Mouse (Mus musculus) neural tube, embryonic 12.5 days (tissue): ENCODE measurements around the gene Mettl7a2. TPM values are rescaled to one million over a fixed set of nuclear protein-coding genes. Genes with fewer than 3 reads are reported as not detected.

Experiments
- ATAC-seq: fragments of 200-750 bp; cut with Nextera tagmentation; 2 replicates; pipeline ENCODE4 v1.8.0; 2017; ENCODE audit warnings: low read depth, mild to moderate bottlenecking, moderate TSS enrichment, moderate library complexity; ENCODE audit not compliant: low FRiP score
- H3K27ac ChIP-seq: fragments of 300-500 bp; sonication (generic); 2 replicates; pipeline ENCODE4 v1.5.1; 2016
- H3K27me3 ChIP-seq: fragments of 300-500 bp; sonication (generic); replicated peaks from 2 replicates; pipeline ENCODE4 v1.6.1; 2016; ENCODE audit warnings: mild to moderate bottlenecking
- H3K36me3 ChIP-seq: fragments of 300-500 bp; sonication (generic); 2 replicates; pipeline ENCODE4 v1.6.1; 2016; ENCODE audit warnings: mild to moderate bottlenecking
- H3K4me1 ChIP-seq: fragments of 300-500 bp; sonication (generic); 2 replicates; pipeline ENCODE4 v1.6.1; 2016
- H3K4me2 ChIP-seq: fragments of 300-500 bp; sonication (generic); replicated peaks from 2 replicates; pipeline ENCODE4 v1.6.1; 2016; ENCODE audit warnings: mild to moderate bottlenecking
- H3K4me3 ChIP-seq: fragments of 300-500 bp; sonication (generic); 2 replicates; pipeline ENCODE4 v1.5.1; 2016
- H3K9ac ChIP-seq: fragments of 300-500 bp; sonication (generic); 2 replicates; pipeline ENCODE4 v1.6.1; 2016; ENCODE audit warnings: mild to moderate bottlenecking
- H3K9me3 ChIP-seq: fragments of 300-500 bp; sonication (generic); 2 replicates; pipeline ENCODE4 v1.6.1; 2016; ENCODE audit warnings: mild to moderate bottlenecking
- WGBS: fragments of 180-500 bp; shearing (Covaris S2); methylation state at CpG from one replicate; pipeline ENCODE4 v1.1.7; 2016; 5-methylcytosine and 5-hydroxymethylcytosine counted together
- polyA plus RNA-seq: library from polyadenylated mRNA; unstranded; fragments of >200 nt; fragmentation: Nextera tagmentation; extraction: Ambion mirVana; gene quantifications from 2 replicates; pipeline ENCODE4 v1.2.1, GENCODE M21; 2016

Gene Mettl7a2
- polyA plus RNA-seq, 1 experiment from 2014 or later = 0.14 TPM

DNA sequence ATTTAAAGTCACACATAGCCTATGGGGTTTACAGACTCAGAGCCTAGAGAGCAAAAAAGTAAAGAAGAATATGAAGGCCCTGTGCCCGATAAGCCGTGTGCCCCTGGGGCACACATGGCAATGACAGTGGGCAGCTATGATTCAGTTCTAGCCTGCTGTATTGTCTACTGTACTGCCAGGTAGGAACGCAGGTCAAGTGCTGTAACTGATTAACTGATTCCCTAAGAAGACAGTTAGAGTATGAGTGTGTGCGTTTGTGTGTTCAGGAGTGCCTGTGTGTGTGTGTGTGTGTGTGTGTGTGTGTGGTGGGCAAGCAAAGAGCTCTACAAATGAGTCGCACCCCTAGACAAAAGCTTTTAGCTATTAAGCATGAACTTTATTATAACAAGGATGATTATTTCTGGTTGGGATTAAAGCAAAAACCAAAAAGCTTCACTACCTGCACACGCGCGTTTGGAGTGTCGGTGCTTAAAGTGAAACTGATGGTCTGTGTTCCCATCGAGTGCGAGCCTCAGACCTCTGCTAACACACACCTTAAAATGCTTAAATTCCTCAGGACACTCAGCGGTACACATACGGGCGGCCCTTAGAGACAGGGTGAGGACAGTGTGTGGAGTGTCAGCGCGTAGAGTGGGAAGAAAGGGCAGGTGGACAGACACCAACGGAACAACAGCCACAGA, 34.7 kb downstream of the Mettl7a2 start:
- Histone ChIP-seq H3K4me1 (peaks cover 6% of the 10 kb centered on the region; the same call in 1 of the 2 replicates), H3K27ac (no peak overlapping the region), H3K36me3 (no peaks in the 10 kb centered on the region), H3K27me3 (no peaks in the 10 kb centered on the region), H3K9me3 (no peaks in the 10 kb centered on the region), H3K4me2 (no peak overlapping the region), H3K9ac (no peak overlapping the region), H3K4me3 (no peak overlapping the region)
- no peak for ATAC-seq
- 96% methylated on average over 17 of the region's 17 CpGs for WGBS

DNA sequence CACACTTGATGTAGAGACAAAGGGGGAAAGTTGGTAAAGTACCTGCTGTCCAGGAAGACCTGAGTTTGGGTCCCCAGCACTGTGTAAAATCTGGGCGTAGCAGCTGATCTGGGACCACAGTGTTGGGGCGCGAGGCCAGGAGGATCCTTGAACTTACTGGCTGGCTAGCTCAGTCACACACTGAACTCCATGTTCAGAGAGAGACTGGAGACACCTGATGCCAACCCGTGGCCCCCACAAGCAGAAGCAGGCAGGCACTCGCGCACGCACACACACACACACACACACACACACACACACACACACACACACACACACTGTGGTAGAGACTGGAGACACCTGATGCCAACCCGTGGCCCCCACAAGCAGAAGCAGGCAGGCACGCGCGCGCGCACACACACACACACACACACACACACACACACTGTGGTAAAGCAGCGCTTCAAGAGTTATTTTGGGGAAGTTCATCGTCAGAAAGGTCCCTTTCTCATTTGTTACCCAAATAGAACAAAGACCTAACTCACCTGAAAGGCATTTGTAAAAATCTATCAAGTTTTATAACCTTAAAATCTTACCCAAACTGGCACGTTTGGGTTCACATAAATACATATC, 35.3 kb downstream of the Mettl7a2 start:
- 94% methylated on average over 16 of the region's 16 CpGs for WGBS
- no peak for ATAC-seq

DNA sequence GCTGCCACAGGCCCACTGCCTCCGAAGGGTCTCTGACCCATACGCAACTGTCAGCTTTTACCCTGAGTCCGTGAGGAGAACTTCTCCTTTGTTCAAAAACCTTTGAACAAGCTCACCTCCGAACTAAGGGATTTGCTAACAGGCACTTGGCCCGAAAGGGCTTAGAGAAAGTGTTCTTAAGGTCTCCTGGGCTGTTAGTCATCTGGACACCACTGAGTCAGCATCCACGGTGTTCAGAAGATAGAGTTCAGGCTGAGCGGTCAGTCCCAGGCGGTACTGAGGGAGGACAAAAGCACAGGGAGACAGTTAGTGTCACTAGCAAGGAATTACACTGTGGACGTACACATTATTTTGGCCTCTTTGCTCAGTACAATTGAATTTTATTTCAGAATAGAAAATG, 35.9 kb downstream of the Mettl7a2 start:
- Histone ChIP-seq H3K4me2 (no peak overlapping the region), H3K9ac (no peak overlapping the region), H3K9me3 (no peaks in the 10 kb centered on the region), H3K4me3 (no peak overlapping the region), H3K4me1 (peaks cover 6% of the 10 kb centered on the region; the same call in 1 of the 2 replicates), H3K27me3 (no peaks in the 10 kb centered on the region), H3K27ac (no peak overlapping the region), H3K36me3 (peaks cover 9% of the 10 kb centered on the region)
- no peak for ATAC-seq
- WGBS = 69% methylated on average over 9 of the region's 9 CpGs

More for the DNA sequence above, 35.3 kb downstream of the Mettl7a2 start:
- H3K4me3 ChIP-seq = no peak overlapping the region
- H3K36me3 ChIP-seq = peaks cover 4% of the 10 kb centered on the region; the same call in 1 of the 2 replicates
- no peak overlapping the region for H3K27ac ChIP-seq
- peaks cover 6% of the 10 kb centered on the region; the same call in 1 of the 2 replicates for H3K4me1 ChIP-seq
- no peak overlapping the region for H3K4me2 ChIP-seq
- H3K9ac ChIP-seq = no peak overlapping the region
- H3K9me3 ChIP-seq = no peaks in the 10 kb centered on the region
- H3K27me3 ChIP-seq = no peaks in the 10 kb centered on the region

DNA sequence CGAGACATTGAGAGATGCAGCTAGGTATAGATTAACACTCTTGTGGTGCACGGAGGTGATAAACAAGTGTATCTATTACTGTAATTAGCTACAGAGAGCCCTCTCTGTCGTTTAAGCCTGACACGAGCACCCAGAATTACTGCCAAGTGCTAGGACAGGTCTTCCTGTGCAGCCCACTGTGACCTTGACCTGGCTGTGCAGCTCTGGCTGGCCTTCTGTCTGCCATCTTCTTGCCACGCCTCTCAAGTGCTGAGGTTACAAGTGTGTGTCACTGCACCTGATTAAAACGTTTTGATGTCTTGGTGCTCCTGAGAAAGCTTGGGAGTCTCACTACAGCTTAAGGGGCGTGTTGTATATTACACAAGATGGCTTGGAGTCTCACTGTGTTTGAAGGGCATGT, 38.1 kb downstream of the Mettl7a2 start:
- Histone ChIP-seq H3K9ac (no peak overlapping the region), H3K9me3 (no peaks in the 10 kb centered on the region), H3K4me3 (no peak overlapping the region), H3K36me3 (peaks cover 29% of the 10 kb centered on the region), H3K4me1 (peaks cover 6% of the 10 kb centered on the region; the same call in 1 of the 2 replicates), H3K27ac (no peak overlapping the region), H3K27me3 (no peaks in the 10 kb centered on the region), H3K4me2 (no peak overlapping the region)
- WGBS = 85% methylated on average over 7 of the region's 7 CpGs
- no peak for ATAC-seq

DNA sequence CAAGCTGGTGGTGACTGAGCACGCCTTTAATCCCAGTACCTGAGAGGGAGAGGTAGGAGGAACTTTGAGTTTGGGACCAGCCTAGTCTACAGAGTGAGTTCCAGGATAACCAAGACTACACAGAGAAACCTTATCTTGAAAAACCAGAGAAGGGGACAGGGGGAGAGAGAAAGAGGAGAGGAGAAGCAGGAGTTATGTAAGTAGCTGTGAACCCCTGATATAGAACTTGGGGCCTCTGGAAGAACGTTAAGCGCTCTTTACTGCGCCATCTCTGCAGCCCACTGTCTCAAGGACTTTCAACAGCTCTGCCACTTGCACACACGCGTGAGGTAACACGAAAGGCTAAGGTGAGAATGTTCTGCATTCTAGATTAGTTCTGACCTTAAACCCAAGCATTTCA, 38.6 kb downstream of the Mettl7a2 start:
- Histone ChIP-seq H3K9me3 (no peaks in the 10 kb centered on the region), H3K36me3 (peaks cover 34% of the 10 kb centered on the region), H3K4me1 (peaks cover 6% of the 10 kb centered on the region; the same call in 1 of the 2 replicates), H3K9ac (no peak overlapping the region), H3K27ac (no peak overlapping the region), H3K4me2 (no peak overlapping the region), H3K4me3 (no peak overlapping the region), H3K27me3 (no peaks in the 10 kb centered on the region)
- ATAC-seq = no peak
- 93% methylated on average over 7 of the region's 7 CpGs for WGBS

DNA sequence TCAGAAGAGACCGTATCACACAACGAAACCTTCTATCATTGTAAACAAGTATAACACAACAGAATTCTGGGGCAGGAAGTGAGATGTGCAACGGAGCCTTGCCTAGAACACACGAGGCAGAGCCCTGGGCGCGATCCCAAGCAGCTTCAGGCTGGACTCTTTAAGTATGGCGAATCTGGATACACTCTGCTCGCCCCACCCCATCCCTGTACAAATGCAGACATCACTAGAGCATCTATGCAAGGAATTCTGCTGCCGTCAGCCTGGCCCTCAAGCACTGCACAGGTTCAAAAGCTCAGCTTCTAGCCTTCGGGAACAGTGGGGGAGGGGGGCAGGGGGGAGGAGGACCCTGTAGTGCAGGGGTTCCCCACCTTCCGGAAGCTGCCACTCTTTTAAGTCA, 40.0 kb downstream of the Mettl7a2 start:
- Histone ChIP-seq H3K4me3 (no peak overlapping the region), H3K36me3 (peaks cover 48% of the 10 kb centered on the region), H3K27ac (no peak overlapping the region), H3K27me3 (no peaks in the 10 kb centered on the region), H3K9me3 (no peaks in the 10 kb centered on the region), H3K4me1 (peaks cover 6% of the 10 kb centered on the region; the same call in 1 of the 2 replicates), H3K9ac (no peak overlapping the region), H3K4me2 (no peak overlapping the region)
- 81% methylated on average over 11 of the region's 11 CpGs for WGBS
- no peak for ATAC-seq

DNA sequence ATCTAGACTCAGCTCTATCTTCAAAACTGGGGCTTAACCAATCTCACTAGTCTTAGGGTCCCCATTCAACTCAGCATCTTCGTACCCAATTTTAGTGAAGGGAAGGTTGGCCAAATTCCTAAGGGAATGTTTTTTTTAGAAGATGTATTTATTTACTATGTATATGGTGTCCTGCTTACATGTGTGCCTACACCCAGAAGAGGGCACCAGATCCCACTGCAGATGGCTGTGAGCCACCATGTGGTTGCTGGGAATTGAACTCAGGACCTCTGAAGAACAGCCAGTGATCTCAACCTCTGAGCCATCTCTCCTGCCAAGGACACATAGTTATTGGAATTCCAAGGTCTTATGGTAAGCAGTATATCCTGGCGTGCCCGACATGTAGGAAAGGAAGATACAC, 42.6 kb downstream of the Mettl7a2 start:
- WGBS = 98% methylated on average over 3 of the region's 3 CpGs
- H3K4me1 ChIP-seq = no peaks in the 10 kb centered on the region
- no peak overlapping the region for H3K4me3 ChIP-seq
- H3K36me3 ChIP-seq = peaks cover 72% of the 10 kb centered on the region
- no peaks in the 10 kb centered on the region for H3K27me3 ChIP-seq
- no peak overlapping the region for H3K9ac ChIP-seq
- no peak overlapping the region for H3K27ac ChIP-seq
- H3K4me2 ChIP-seq = no peak overlapping the region
- no peak for ATAC-seq
- no peaks in the 10 kb centered on the region for H3K9me3 ChIP-seq

DNA sequence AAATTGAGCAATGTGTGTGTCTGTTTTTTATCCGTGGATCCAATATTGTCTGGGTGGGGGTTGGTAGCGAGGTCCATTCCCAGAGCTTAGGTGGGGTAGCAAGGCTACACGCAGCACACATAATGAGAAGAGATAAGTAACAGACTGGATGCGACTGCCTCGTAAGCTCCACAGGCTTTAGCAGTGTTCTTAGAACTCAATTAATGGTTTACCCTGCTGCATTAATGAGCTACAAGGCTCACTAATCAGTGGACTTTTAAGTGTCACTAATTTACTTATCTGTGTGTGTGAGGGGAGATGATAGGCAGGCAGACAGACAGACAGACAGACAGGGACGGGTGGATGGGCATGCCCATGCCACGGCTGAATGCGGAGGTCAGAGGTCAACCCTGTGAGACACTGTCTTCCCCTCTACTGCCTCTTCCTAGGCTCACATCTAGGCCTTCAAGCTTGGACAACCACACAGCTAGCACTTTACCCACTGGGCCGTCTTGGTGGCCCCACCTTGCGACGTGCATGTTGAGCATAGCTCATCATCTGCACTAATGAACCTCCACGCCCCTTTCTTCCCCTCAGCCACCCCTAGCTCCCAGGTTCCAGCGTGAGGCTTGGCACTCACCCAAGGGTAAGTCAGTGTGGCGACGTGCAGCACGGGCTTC, 47.7 kb downstream of the Mettl7a2 start:
- H3K4me3 ChIP-seq = no peak overlapping the region
- no peak overlapping the region for H3K9ac ChIP-seq
- H3K9me3 ChIP-seq = no peaks in the 10 kb centered on the region
- 93% methylated on average over 16 of the region's 16 CpGs for WGBS
- no peaks in the 10 kb centered on the region for H3K4me1 ChIP-seq
- H3K4me2 ChIP-seq = no peak overlapping the region
- ATAC-seq = no peak
- H3K27ac ChIP-seq = no peak overlapping the region
- H3K27me3 ChIP-seq = no peaks in the 10 kb centered on the region
- H3K36me3 ChIP-seq = peaks cover 96% of the 10 kb centered on the region

DNA sequence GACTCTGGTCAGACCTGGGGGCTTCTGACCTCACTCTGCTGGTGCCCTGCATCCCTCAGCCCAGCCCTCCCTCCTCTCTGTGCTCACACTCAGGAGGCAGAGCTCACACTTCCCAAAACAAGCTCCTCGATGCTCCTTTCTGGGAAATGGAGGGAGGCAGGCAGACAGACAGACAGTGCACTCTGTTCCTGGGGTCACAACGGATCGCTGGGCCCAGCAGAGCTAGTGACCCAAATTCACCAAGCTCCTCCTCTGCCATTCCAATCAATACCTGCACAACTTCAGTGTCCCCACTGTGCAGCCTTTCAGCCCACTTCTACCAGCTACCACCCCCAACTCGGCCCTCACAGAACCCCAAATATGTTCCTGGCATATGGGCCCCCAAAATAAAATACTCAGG, 48.8 kb downstream of the Mettl7a2 start:
- Histone ChIP-seq H3K4me2 (no peak overlapping the region), H3K9ac (no peak overlapping the region), H3K9me3 (no peaks in the 10 kb centered on the region), H3K36me3 (peaks cover 92% of the 10 kb centered on the region), H3K27me3 (no peaks in the 10 kb centered on the region), H3K4me1 (no peaks in the 10 kb centered on the region), H3K4me3 (no peak overlapping the region), H3K27ac (no peak overlapping the region)
- no peak for ATAC-seq
- WGBS = 90% methylated on average over 4 of the region's 4 CpGs

DNA sequence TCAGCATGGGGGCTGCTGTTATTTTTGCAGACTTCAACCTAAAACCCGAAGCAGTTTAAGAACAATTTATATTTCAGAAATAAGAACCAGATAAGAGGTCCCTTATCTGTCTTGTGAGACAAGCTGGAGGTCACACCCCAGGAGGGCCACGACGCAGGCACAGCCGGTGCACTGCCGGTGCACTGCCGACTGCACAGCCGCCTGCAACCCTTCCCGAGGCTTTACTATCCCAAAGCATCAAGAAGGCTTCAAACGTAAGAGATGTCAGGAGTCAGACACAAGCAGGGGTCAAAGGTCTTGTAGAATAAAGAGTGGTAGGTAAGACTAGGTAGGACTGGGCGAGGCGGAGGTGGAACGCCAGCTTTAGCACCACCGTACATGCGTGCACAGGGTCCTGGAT, 49.3 kb downstream of the Mettl7a2 start:
- H3K4me3 ChIP-seq = no peak overlapping the region
- H3K36me3 ChIP-seq = peaks cover 87% of the 10 kb centered on the region
- H3K27ac ChIP-seq = no peak overlapping the region
- no peaks in the 10 kb centered on the region for H3K27me3 ChIP-seq
- H3K9ac ChIP-seq = no peak overlapping the region
- no peaks in the 10 kb centered on the region for H3K9me3 ChIP-seq
- no peak overlapping the region for H3K4me2 ChIP-seq
- no peaks in the 10 kb centered on the region for H3K4me1 ChIP-seq
- no peak for ATAC-seq
- WGBS = 95% methylated on average over 14 of the region's 14 CpGs

DNA sequence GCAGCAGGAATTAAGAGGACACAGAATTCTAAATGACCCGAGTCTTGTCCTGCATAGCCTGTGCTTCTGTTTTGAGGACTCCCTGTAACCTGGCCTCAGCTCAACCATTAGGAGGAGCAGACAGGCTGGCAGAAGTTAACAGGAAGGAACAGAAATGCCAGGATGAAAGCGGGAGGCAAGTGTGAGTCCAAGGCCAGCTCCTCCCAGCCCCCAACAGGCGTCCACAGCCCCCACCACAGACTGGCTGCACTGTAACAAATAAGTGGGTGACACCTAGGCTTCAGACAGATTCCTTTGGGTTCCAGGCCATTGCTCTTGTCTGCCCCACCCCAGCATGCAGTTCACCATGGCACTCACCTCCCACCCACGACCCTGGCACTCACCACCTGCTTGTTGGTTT, 49.8 kb downstream of the Mettl7a2 start:
- Histone ChIP-seq H3K9ac (no peak overlapping the region), H3K4me3 (no peak overlapping the region), H3K36me3 (peaks cover 84% of the 10 kb centered on the region), H3K4me2 (no peak overlapping the region), H3K27me3 (no peaks in the 10 kb centered on the region), H3K4me1 (no peaks in the 10 kb centered on the region), H3K9me3 (no peaks in the 10 kb centered on the region), H3K27ac (no peak overlapping the region)
- ATAC-seq = no peak
- 88% methylated on average over 4 of the region's 4 CpGs for WGBS

DNA sequence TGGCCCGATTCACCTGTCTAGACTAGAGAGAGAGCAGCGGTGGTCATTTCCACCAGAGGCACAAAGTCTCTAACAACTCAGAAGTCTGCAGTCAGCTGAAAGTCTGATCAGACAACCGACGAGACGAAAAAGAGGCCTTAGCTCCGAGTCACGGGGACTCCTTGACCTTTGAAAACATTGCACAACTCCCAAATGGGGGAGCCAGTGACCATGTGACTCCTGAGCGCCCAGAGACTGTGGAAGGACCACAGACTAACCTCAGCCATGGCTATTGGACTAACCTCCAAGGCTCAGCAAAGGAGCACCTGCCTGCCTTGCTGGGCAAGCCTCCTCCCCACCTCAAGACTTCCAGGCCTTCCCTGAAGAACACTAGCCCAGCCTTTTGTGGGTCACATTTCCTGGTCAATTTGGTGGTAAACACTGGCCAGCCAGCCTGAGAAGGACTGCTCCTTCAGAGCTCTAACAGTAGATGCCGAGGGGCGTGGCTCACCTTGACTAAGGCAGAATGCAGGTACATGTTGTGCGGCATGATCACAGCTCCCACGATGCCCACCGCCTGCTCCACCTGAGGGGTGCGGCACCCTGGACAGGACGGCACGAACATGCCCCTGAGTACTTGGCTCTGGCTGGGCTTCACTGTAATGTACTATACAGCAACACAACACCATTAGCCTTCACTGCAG, 50.5 kb downstream of the Mettl7a2 start:
- H3K4me3 ChIP-seq = no peak overlapping the region
- H3K4me2 ChIP-seq = no peak overlapping the region
- H3K4me1 ChIP-seq = no peaks in the 10 kb centered on the region
- no peaks in the 10 kb centered on the region for H3K27me3 ChIP-seq
- peaks cover 84% of the 10 kb centered on the region for H3K36me3 ChIP-seq
- no peaks in the 10 kb centered on the region for H3K9me3 ChIP-seq
- no peak for ATAC-seq
- H3K27ac ChIP-seq = no peak overlapping the region
- no peak overlapping the region for H3K9ac ChIP-seq
- 95% methylated on average over 16 of the region's 16 CpGs for WGBS
